Mouse (Mus musculus): Measurements from ENCODE around the gene Mapk8ip2. TPM values are rescaled to one million over a fixed set of nuclear protein-coding genes. Genes with fewer than 3 reads are reported as not detected.
"Not testable (repeated sequence)": the region's sequence is repeated elsewhere in the genome, so short reads cannot be mapped to it uniquely, and the experiment has no call there.

The Mapk8ip2 gene
- polyA plus RNA-seq, 1 experiment from 2014 or later, result 0.41 TPM

GRCm38 (mm10) chr15:89425711-89426121 is 28.0 kb upstream of the Mapk8ip2 start, which contains the start of gene Cpt1b:
TSS of gene Cpt1b (minus strand) at chr15:89425863.
- WGBS, result 16% methylated on average over 6 of the region's 6 CpGs
- peaks cover 25 to 38% of the 10 kb centered on the region in 2 experiments for H3K4me1 ChIP-seq (ENCODE audit: control insufficient read depth in 2 of 2, insufficient read depth in 2 of 2, low read length in 2 of 2)
- H3K36me3 ChIP-seq (ENCODE audit: control insufficient read depth, insufficient read depth, low read length), result peaks cover 62% of the 10 kb centered on the region
- no peaks in the 10 kb centered on the region for H3K9me3 ChIP-seq (ENCODE audit: control insufficient read depth, low read length)
- H3K4me3 ChIP-seq (ENCODE audit: control insufficient read depth in 1 of 2, insufficient read depth in 1 of 2, low read depth in 1 of 2, low read length in 2 of 2), result peak within 1 kb of the TSS; percentile 61 to 76
- H3K27me3 ChIP-seq (ENCODE audit: control insufficient read depth, insufficient read depth, low read length), result no peaks in the 10 kb centered on the region
- peak within 1 kb of the TSS; percentile 75 for H3K4me2 ChIP-seq (ENCODE audit: low read length)
- peak within 1 kb of the TSS; percentile 95 for H3K9ac ChIP-seq (ENCODE audit: low read length)
- peak within 1 kb of the TSS; percentile 99 to 100 for H3K27ac ChIP-seq (replicated peaks in 1 of 2; ENCODE audit: control insufficient read depth in 1 of 2, insufficient read depth in 1 of 2, low read depth in 2 of 2, low read length in 2 of 2)
- ATAC-seq (ENCODE audit: insufficient number of reproducible peaks, insufficient read depth, low FRiP score, low read depth), result peak; percentile 74

- Histone ChIP-seq H3K27ac (replicated peaks in 1 of 2; ENCODE audit: control insufficient read depth in 1 of 2, insufficient read depth in 1 of 2, low read depth in 2 of 2, low read length in 2 of 2) (peak overlapping the region; percentile 99 to 100), H3K4me3 (ENCODE audit: control insufficient read depth in 1 of 2, insufficient read depth in 1 of 2, low read depth in 1 of 2, low read length in 2 of 2) (no peak overlapping the region), H3K4me1 (ENCODE audit: control insufficient read depth in 2 of 2, insufficient read depth in 2 of 2, low read length in 2 of 2) (peaks cover 25 to 41% of the 10 kb centered on the region in 2 experiments), H3K36me3 (ENCODE audit: control insufficient read depth, insufficient read depth, low read length) (peaks cover 54% of the 10 kb centered on the region), H3K27me3 (ENCODE audit: control insufficient read depth, insufficient read depth, low read length) (no peaks in the 10 kb centered on the region), H3K9me3 (ENCODE audit: control insufficient read depth, low read length) (no peaks in the 10 kb centered on the region), H3K4me2 (ENCODE audit: low read length) (no peak overlapping the region), H3K9ac (ENCODE audit: low read length) (peak overlapping the region; percentile 54)
- ATAC-seq (ENCODE audit: insufficient number of reproducible peaks, insufficient read depth, low FRiP score, low read depth), result no peak
- WGBS, result 73% methylated on average over 10 of the region's 10 CpGs
Observed at GRCm38 (mm10) chr15:89426716-89427115, 27.0 kb upstream of the Mapk8ip2 start.

DNA sequence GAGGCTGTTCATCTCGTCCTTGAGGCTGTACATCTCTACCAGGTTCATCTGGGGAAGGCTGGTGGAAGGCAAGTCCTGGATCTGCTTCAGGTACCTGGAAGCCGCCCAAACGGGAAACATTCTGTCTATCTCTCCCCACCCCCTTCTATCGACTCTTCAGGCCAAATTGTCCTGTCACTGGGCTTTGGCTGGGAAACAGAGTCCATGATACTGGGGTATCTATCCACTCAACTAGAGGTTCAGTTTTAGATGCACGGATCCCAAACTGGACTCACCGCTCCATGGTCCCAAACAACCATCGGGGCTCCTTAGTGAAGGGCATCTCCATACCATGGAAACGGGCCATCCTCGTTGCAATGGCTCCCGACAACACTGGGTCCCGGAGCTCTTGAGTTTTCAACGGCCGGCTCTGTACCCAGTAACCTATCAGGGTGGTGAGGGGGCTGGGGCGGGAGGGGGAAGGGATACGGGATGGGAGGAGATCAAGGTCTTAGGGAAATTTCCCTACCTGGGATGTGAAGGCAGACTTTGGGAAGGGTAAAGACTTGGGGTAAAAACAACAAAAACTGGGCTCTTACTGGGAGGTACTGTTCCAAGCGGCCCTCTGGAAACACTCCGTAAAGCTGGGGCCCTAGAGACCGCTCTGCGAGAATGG is 25.4 kb upstream of the Mapk8ip2 start:
- Histone ChIP-seq H3K4me2 (ENCODE audit: low read length) (peak overlapping the region; percentile 93), H3K9me3 (ENCODE audit: control insufficient read depth, low read length) (no peaks in the 10 kb centered on the region), H3K9ac (ENCODE audit: low read length) (peak overlapping the region; percentile 91), H3K27ac (replicated peaks in 1 of 2; ENCODE audit: control insufficient read depth in 1 of 2, insufficient read depth in 1 of 2, low read depth in 2 of 2, low read length in 2 of 2) (peak overlapping the region in 1 of 2 experiments; percentile 99; a peak in 2 of 4 replicates), H3K4me1 (ENCODE audit: control insufficient read depth in 2 of 2, insufficient read depth in 2 of 2, low read length in 2 of 2) (peaks cover 25 to 38% of the 10 kb centered on the region in 2 experiments), H3K36me3 (ENCODE audit: control insufficient read depth, insufficient read depth, low read length) (peaks cover 46% of the 10 kb centered on the region), H3K27me3 (ENCODE audit: control insufficient read depth, insufficient read depth, low read length) (no peaks in the 10 kb centered on the region), H3K4me3 (ENCODE audit: control insufficient read depth in 1 of 2, insufficient read depth in 1 of 2, low read depth in 1 of 2, low read length in 2 of 2) (peak overlapping the region; percentile 68 to 70)
- WGBS, result 78% methylated on average over 19 of the region's 19 CpGs
- no peak for ATAC-seq (ENCODE audit: insufficient number of reproducible peaks, insufficient read depth, low FRiP score, low read depth)

GRCm38 (mm10) chr15:89428821-89429351 is 24.8 kb upstream of the Mapk8ip2 start:
- ATAC-seq (ENCODE audit: insufficient number of reproducible peaks, insufficient read depth, low FRiP score, low read depth), result peak; percentile 5; the same call in 1 of the 2 replicates
- H3K27ac ChIP-seq (replicated peaks in 1 of 2; ENCODE audit: control insufficient read depth in 1 of 2, insufficient read depth in 1 of 2, low read depth in 2 of 2, low read length in 2 of 2), result peak overlapping the region; percentile 57 to 99; a peak in 3 of 4 replicates
- peak overlapping the region; percentile 91 for H3K9ac ChIP-seq (ENCODE audit: low read length)
- H3K4me2 ChIP-seq (ENCODE audit: low read length), result peak overlapping the region; percentile 93
- WGBS, result 4% methylated on average over 21 of the region's 22 CpGs
- H3K27me3 ChIP-seq (ENCODE audit: control insufficient read depth, insufficient read depth, low read length), result no peaks in the 10 kb centered on the region
- peaks cover 40% of the 10 kb centered on the region for H3K36me3 ChIP-seq (ENCODE audit: control insufficient read depth, insufficient read depth, low read length)
- H3K4me1 ChIP-seq (ENCODE audit: control insufficient read depth in 2 of 2, insufficient read depth in 2 of 2, low read length in 2 of 2), result peaks cover 21 to 32% of the 10 kb centered on the region in 2 experiments
- no peaks in the 10 kb centered on the region for H3K9me3 ChIP-seq (ENCODE audit: control insufficient read depth, low read length)
- peak overlapping the region; percentile 68 to 70 for H3K4me3 ChIP-seq (ENCODE audit: control insufficient read depth in 1 of 2, insufficient read depth in 1 of 2, low read depth in 1 of 2, low read length in 2 of 2)

- peak within 1 kb of the TSS; percentile 68 to 70 for H3K4me3 ChIP-seq (ENCODE audit: control insufficient read depth in 1 of 2, insufficient read depth in 1 of 2, low read depth in 1 of 2, low read length in 2 of 2)
- under 1% methylated on average over 70 of the region's 70 CpGs for WGBS
- peak within 1 kb of the TSS; percentile 93 for H3K4me2 ChIP-seq (ENCODE audit: low read length)
- peaks cover 33% of the 10 kb centered on the region for H3K36me3 ChIP-seq (ENCODE audit: control insufficient read depth, insufficient read depth, low read length)
- peak within 1 kb of the TSS; percentile 91 for H3K9ac ChIP-seq (ENCODE audit: low read length)
- peak within 1 kb of the TSS; percentile 94 to 99 for H3K27ac ChIP-seq (replicated peaks in 1 of 2; ENCODE audit: control insufficient read depth in 1 of 2, insufficient read depth in 1 of 2, low read depth in 2 of 2, low read length in 2 of 2)
- ATAC-seq (ENCODE audit: insufficient number of reproducible peaks, insufficient read depth, low FRiP score, low read depth), result peak; percentile 81
- H3K27me3 ChIP-seq (ENCODE audit: control insufficient read depth, insufficient read depth, low read length), result no peaks in the 10 kb centered on the region
- H3K4me1 ChIP-seq (ENCODE audit: control insufficient read depth in 2 of 2, insufficient read depth in 2 of 2, low read length in 2 of 2), result peaks cover 17 to 26% of the 10 kb centered on the region in 2 experiments
- H3K9me3 ChIP-seq (ENCODE audit: control insufficient read depth, low read length), result no peaks in the 10 kb centered on the region
Observed at GRCm38 (mm10) chr15:89429352-89430221, 24.1 kb upstream of the Mapk8ip2 start, which contains the start of the genes C730034F03Rik, Gm44502 and Chkb. TSS of gene C730034F03Rik (plus strand) at chr15:89429589. TSS of gene Gm44502 (minus strand) at chr15:89429696. TSS of gene Chkb (minus strand) at chr15:89429908.

- ATAC-seq (ENCODE audit: insufficient number of reproducible peaks, insufficient read depth, low FRiP score, low read depth), result no peak
- Histone ChIP-seq H3K36me3 (ENCODE audit: control insufficient read depth, insufficient read depth, low read length) (peaks cover 28% of the 10 kb centered on the region), H3K9me3 (ENCODE audit: control insufficient read depth, low read length) (no peaks in the 10 kb centered on the region), H3K4me3 (ENCODE audit: control insufficient read depth in 1 of 2, insufficient read depth in 1 of 2, low read depth in 1 of 2, low read length in 2 of 2) (peak overlapping the region; percentile 68 to 70), H3K4me2 (ENCODE audit: low read length) (peak overlapping the region; percentile 93), H3K9ac (ENCODE audit: low read length) (peak overlapping the region; percentile 91), H3K27me3 (ENCODE audit: control insufficient read depth, insufficient read depth, low read length) (no peaks in the 10 kb centered on the region), H3K27ac (replicated peaks in 1 of 2; ENCODE audit: control insufficient read depth in 1 of 2, insufficient read depth in 1 of 2, low read depth in 2 of 2, low read length in 2 of 2) (peak overlapping the region; percentile 94 to 99), H3K4me1 (ENCODE audit: control insufficient read depth in 2 of 2, insufficient read depth in 2 of 2, low read length in 2 of 2) (peaks cover 14 to 24% of the 10 kb centered on the region in 2 experiments)
- WGBS, result 38% methylated on average over 6 of the region's 6 CpGs
Observed at GRCm38 (mm10) chr15:89430341-89430740, 23.4 kb upstream of the Mapk8ip2 start.

GRCm38 (mm10) chr15:89430771-89431170 is 22.9 kb upstream of the Mapk8ip2 start:
- not testable (repeated sequence) for H3K27me3 ChIP-seq (ENCODE audit: control insufficient read depth, insufficient read depth, low read length); ATAC-seq (ENCODE audit: insufficient number of reproducible peaks, insufficient read depth, low FRiP score, low read depth); H3K4me3 ChIP-seq (ENCODE audit: control insufficient read depth in 1 of 2, insufficient read depth in 1 of 2, low read depth in 1 of 2, low read length in 2 of 2); H3K9me3 ChIP-seq (ENCODE audit: control insufficient read depth, low read length); H3K27ac ChIP-seq (replicated peaks in 1 of 2; ENCODE audit: control insufficient read depth in 1 of 2, insufficient read depth in 1 of 2, low read depth in 2 of 2, low read length in 2 of 2)
- 73% methylated on average over 6 of the region's 9 CpGs for WGBS
- H3K4me2 ChIP-seq (ENCODE audit: low read length), result peak overlapping the region; percentile 93; the same call in 1 of the 2 replicates
- H3K4me1 ChIP-seq (ENCODE audit: control insufficient read depth in 2 of 2, insufficient read depth in 2 of 2, low read length in 2 of 2), result peaks cover 14 to 24% of the 10 kb centered on the region in 2 experiments
- H3K9ac ChIP-seq (ENCODE audit: low read length), result 0 out of 2 replicates have a peak overlapping the region, but pooled peaks have one; percentile 31
- peaks cover 28% of the 10 kb centered on the region for H3K36me3 ChIP-seq (ENCODE audit: control insufficient read depth, insufficient read depth, low read length)
